Comparison of ENCODE assay signal across 9 mouse cellular contexts in genomic region chr10:79781139-79781538, GRCm38 (mm10). TPM values are rescaled to one million over a fixed set of nuclear protein-coding genes. Genes with fewer than 3 reads are reported as not detected.
DNase-seq lines count a peak whose midpoint lies in the region; ATAC-seq and TF ChIP-seq lines count a peak whose summit lies in the region.
"Had no signal": no experiment of that assay in that cellular context is flagged by ENCODE, and none has a peak within 500 bp of the region (broad histone marks: within the 10 kb centered on the region; RNA-seq: fewer than 3 reads in every experiment).

No protein-coding gene starts in this region.

- H3K36me3 ChIP-seq in heart, embryonic 11.5 days (ENCODE audit: control insufficient read depth, insufficient read depth, low read length), result no peaks in the 10 kb centered on the region
- H3K36me3 ChIP-seq in C2C12 (ENCODE audit: control insufficient read depth, insufficient read depth), result no peaks in the 10 kb centered on the region
- no peaks in the 10 kb centered on the region for H3K36me3 ChIP-seq in forebrain, embryonic 13.5 days (ENCODE audit: poor library complexity, severe bottlenecking)
- H3K36me3 ChIP-seq in liver, embryonic 13.5 days, result no peaks in the 10 kb centered on the region

- H3K27ac ChIP-seq in heart, embryonic 11.5 days (ENCODE audit: low read depth, low read length), result no peak overlapping the region
- H3K27ac ChIP-seq in forebrain, embryonic 13.5 days, result no peak overlapping the region
- no peak overlapping the region for H3K27ac ChIP-seq in liver, embryonic 13.5 days

- WGBS in heart, embryonic 11.5 days (ENCODE audit: insufficient replicate concordance), result 28% methylated on average over 21 of the region's 21 CpGs
- WGBS in forebrain, embryonic 13.5 days, result 31% methylated on average over 21 of the region's 21 CpGs
- 24% methylated on average over 21 of the region's 21 CpGs for WGBS in liver, embryonic 13.5 days (ENCODE audit: insufficient replicate concordance)

- H3K9ac ChIP-seq in heart, embryonic 11.5 days (ENCODE audit: low read depth, low read length), result no peak overlapping the region
- no peak overlapping the region for H3K9ac ChIP-seq in forebrain, embryonic 13.5 days
- H3K9ac ChIP-seq in liver, embryonic 13.5 days, result no peak overlapping the region

- peaks cover 55% of the 10 kb centered on the region for H3K27me3 ChIP-seq in heart, embryonic 11.5 days (ENCODE audit: control insufficient read depth, insufficient read depth, low read length)
- no peaks in the 10 kb centered on the region for H3K27me3 ChIP-seq in C2C12 (ENCODE audit: control insufficient read depth, insufficient read depth, insufficient read length)
- H3K27me3 ChIP-seq in forebrain, embryonic 13.5 days, result peaks cover 67% of the 10 kb centered on the region
- peaks cover 67% of the 10 kb centered on the region for H3K27me3 ChIP-seq in liver, embryonic 13.5 days

- peak overlapping the region; percentile 13 for H3ac ChIP-seq in C2C12 (ENCODE audit: control insufficient read depth, insufficient read length, low read depth)

- TF ChIP-seq CTCF in C2C12 (IDR thresholded peaks at IDR 0.05; ENCODE audit: control insufficient read depth, insufficient read depth, insufficient read length), result no peak

- no peak for DNase-seq in heart, adult 11 months
- no peak for DNase-seq in liver, embryonic 13.5 days
- DNase-seq in urinary bladder, postnatal 25 days (ENCODE audit: low spot score), result no peak
- no peak for DNase-seq in adrenal gland, postnatal 25 days
- DNase-seq in thymus, adult 18-20 months, result no peak

- no peaks in the 10 kb centered on the region for H3K9me3 ChIP-seq in heart, embryonic 11.5 days (replicated peaks; ENCODE audit: control insufficient read depth, low read length)
- no peaks in the 10 kb centered on the region for H3K9me3 ChIP-seq in forebrain, embryonic 13.5 days (replicated peaks)
- H3K9me3 ChIP-seq in liver, embryonic 13.5 days (replicated peaks), result no peaks in the 10 kb centered on the region

- H3K4me2 ChIP-seq in heart, embryonic 11.5 days, result peak overlapping the region; percentile 73
- peak overlapping the region; percentile 66 for H3K4me2 ChIP-seq in forebrain, embryonic 13.5 days
- H3K4me2 ChIP-seq in liver, embryonic 13.5 days, result peak overlapping the region; percentile 75

- H3K79me2 ChIP-seq in C2C12 (ENCODE audit: control insufficient read depth, insufficient read depth), result no peaks in the 10 kb centered on the region

- peaks cover 31% of the 10 kb centered on the region for H3K4me1 ChIP-seq in heart, embryonic 11.5 days (ENCODE audit: control insufficient read depth, insufficient read depth, low read length)
- peaks cover 34% of the 10 kb centered on the region for H3K4me1 ChIP-seq in forebrain, embryonic 13.5 days
- H3K4me1 ChIP-seq in liver, embryonic 13.5 days (replicated peaks), result peaks cover 39% of the 10 kb centered on the region

- H3K79me3 ChIP-seq in C2C12 (ENCODE audit: low read depth), result no peaks in the 10 kb centered on the region

- no peak for ATAC-seq in heart, embryonic 11.5 days (replicated peaks; ENCODE audit: insufficient number of reproducible peaks, low FRiP score, low TSS enrichment)
- no peak for ATAC-seq in forebrain, embryonic 13.5 days
- no peak for ATAC-seq in liver, embryonic 13.5 days (ENCODE audit: low read depth)

- peak overlapping the region; percentile 37 for H3K4me3 ChIP-seq in heart, embryonic 11.5 days (ENCODE audit: low read depth, low read length)
- no peak overlapping the region for H3K4me3 ChIP-seq in C2C12 (ENCODE audit: insufficient read depth, poor library complexity, severe bottlenecking)
- no peak overlapping the region for H3K4me3 ChIP-seq in forebrain, embryonic 13.5 days
- H3K4me3 ChIP-seq in liver, embryonic 13.5 days (replicated peaks), result peak overlapping the region; percentile 54

TF ChIP-seq in C2C12, 6 proteins besides CTCF, POLR2A, EP300 and RAD21:
- TF ChIP-seq MYOG (IDR thresholded peaks at IDR 0.05; ENCODE audit: control insufficient read depth, extremely low read depth, insufficient read length), result no peak
- no peak for TF ChIP-seq MYOD1 (IDR thresholded peaks at IDR 0.05; ENCODE audit: control insufficient read depth, insufficient read length, low read depth)
- no peak for TF ChIP-seq FOSL1 (IDR thresholded peaks at IDR 0.05; ENCODE audit: insufficient read depth, low read length, poor library complexity, severe bottlenecking)
- TF ChIP-seq CEBPB (IDR thresholded peaks at IDR 0.05; ENCODE audit: low read depth), result no peak
- no peak for TF ChIP-seq USF1 (IDR thresholded peaks at IDR 0.05; ENCODE audit: low read depth)
- no peak for TF ChIP-seq MAX (IDR thresholded peaks at IDR 0.05)

RNA-seq across cellular contexts. Expression of gene Fstl3, which starts 4.1 kb away (rescaled TPM):
- polyA plus RNA-seq in heart, embryonic 11.5 days (2014; fragmentation: Nextera tagmentation; extraction: Ambion mirVana), result 11.4 TPM in 2 replicates
- polyA plus RNA-seq in C2C12 (2012; fragmentation: generic; extraction: Trizol), result 12.1 TPM
- polyA plus RNA-seq in forebrain, embryonic 13.5 days (2015; fragmentation: Nextera tagmentation; extraction: Ambion mirVana), result 0.40 and 0.62 TPM in 2 replicates
- 0.58 and 0.68 TPM in 2 replicates for polyA plus RNA-seq in liver, embryonic 13.5 days (2015; fragmentation: Nextera tagmentation; extraction: Ambion mirVana)
- 8.5 and 10.6 TPM in 2 replicates for total RNA-seq in adrenal gland, postnatal 25 days (2021)

RNA-seq across cellular contexts. Expression of gene Prss57, which starts 9.6 kb away (rescaled TPM):
- polyA plus RNA-seq in heart, embryonic 11.5 days (2014; fragmentation: Nextera tagmentation; extraction: Ambion mirVana), result not detected in 2 replicates
- not detected for polyA plus RNA-seq in C2C12 (2012; fragmentation: generic; extraction: Trizol)
- 0.09 and 0.13 TPM in 2 replicates for polyA plus RNA-seq in forebrain, embryonic 13.5 days (2015; fragmentation: Nextera tagmentation; extraction: Ambion mirVana)
- polyA plus RNA-seq in liver, embryonic 13.5 days (2015; fragmentation: Nextera tagmentation; extraction: Ambion mirVana), result 2.6 and 3.2 TPM in 2 replicates
- total RNA-seq in adrenal gland, postnatal 25 days (2021), result not detected in 2 replicates

RNA-seq across cellular contexts. Expression of gene Palm, which starts 12.2 kb away (rescaled TPM):
- polyA plus RNA-seq in heart, embryonic 11.5 days (2014; fragmentation: Nextera tagmentation; extraction: Ambion mirVana), result 66.6 and 70.1 TPM in 2 replicates
- 39.9 TPM for polyA plus RNA-seq in C2C12 (2012; fragmentation: generic; extraction: Trizol)
- 214 and 234 TPM in 2 replicates for polyA plus RNA-seq in forebrain, embryonic 13.5 days (2015; fragmentation: Nextera tagmentation; extraction: Ambion mirVana)
- 7.1 and 7.4 TPM in 2 replicates for polyA plus RNA-seq in liver, embryonic 13.5 days (2015; fragmentation: Nextera tagmentation; extraction: Ambion mirVana)
- 57.1 and 99.3 TPM in 2 replicates for total RNA-seq in adrenal gland, postnatal 25 days (2021)

RNA-seq across cellular contexts. Expression of gene Rnf126, which starts 14.4 kb away (rescaled TPM):
- 63.1 and 69.0 TPM in 2 replicates for polyA plus RNA-seq in heart, embryonic 11.5 days (2014; fragmentation: Nextera tagmentation; extraction: Ambion mirVana)
- 116 TPM for polyA plus RNA-seq in C2C12 (2012; fragmentation: generic; extraction: Trizol)
- 70.9 and 74.8 TPM in 2 replicates for polyA plus RNA-seq in forebrain, embryonic 13.5 days (2015; fragmentation: Nextera tagmentation; extraction: Ambion mirVana)
- 43.7 and 48.5 TPM in 2 replicates for polyA plus RNA-seq in liver, embryonic 13.5 days (2015; fragmentation: Nextera tagmentation; extraction: Ambion mirVana)
- 59.5 and 63.8 TPM in 2 replicates for total RNA-seq in adrenal gland, postnatal 25 days (2021)

RNA-seq across cellular contexts. Expression of gene Fgf22, which starts 26.3 kb away (rescaled TPM):
- polyA plus RNA-seq in heart, embryonic 11.5 days (2014; fragmentation: Nextera tagmentation; extraction: Ambion mirVana), result 0.26 TPM in 1 of 2 replicates, not detected in the other
- polyA plus RNA-seq in C2C12 (2012; fragmentation: generic; extraction: Trizol), result 0.29 TPM
- 0.48 and 0.71 TPM in 2 replicates for polyA plus RNA-seq in forebrain, embryonic 13.5 days (2015; fragmentation: Nextera tagmentation; extraction: Ambion mirVana)
- not detected in 2 replicates for polyA plus RNA-seq in liver, embryonic 13.5 days (2015; fragmentation: Nextera tagmentation; extraction: Ambion mirVana)
- not detected in 2 replicates for total RNA-seq in adrenal gland, postnatal 25 days (2021)
- total RNA-seq: common myeloid progenitor, adult 5-6 weeks had no signal

Comparison
In these comparisons a context has a peak if more than half of its experiments do, and no peak if none do; other contexts are left out.
1. H3K4me3 ChIP-seq: peak in heart, embryonic 11.5 days (single experiment) and liver, embryonic 13.5 days (single experiment); none in C2C12 (single experiment) and forebrain, embryonic 13.5 days (single experiment).
2. Peak in every context shown above with its lines, with median percentiles within 50 percentile points of each other: H3K4me2 ChIP-seq.